30 mouse cellular contexts compared by ENCODE assay signal in the genomic region with DNA sequence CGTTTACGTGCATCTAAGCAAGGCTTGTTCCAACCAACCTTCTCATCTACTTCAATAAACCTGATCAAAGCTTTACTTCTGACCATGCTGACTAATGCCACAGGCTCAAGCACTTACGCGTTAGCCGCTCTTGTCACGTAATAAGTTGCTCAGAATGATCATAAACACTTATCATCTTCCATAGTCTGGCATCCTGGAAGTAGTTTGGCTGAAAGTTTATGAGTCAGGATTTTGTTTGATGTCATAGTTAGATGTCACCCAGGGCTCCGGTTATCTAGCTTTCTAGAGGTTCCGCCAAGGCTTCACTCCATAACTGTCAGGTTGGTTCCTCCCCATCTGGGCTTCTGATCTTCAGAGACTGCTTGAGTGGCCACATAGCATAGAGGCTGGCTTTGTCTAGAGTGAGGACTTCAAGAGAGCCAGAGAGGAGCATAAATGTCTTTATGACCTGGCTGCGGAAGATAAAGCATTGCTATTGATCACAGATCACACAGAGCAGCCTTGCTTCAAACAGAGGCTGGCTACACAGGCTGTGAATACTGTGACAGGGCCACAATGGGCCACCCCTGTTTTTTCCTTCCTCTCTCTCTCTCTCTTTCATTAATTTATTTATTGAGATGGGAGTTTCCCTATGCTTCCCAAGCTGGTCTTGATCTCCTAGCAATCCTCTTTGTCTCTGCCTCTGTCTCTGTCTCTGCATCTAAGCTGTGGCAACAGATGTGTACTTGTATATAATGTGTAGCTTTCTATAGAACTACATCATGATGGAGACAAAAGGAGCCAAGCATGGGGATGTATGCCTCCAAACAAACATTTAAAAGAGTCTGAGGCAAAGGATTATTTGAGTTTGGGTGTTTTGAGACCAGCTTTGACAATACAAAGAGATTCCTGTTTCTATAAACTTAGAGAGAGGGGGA. TPM values are rescaled to one million over a fixed set of nuclear protein-coding genes. Genes with fewer than 3 reads are reported as not detected.
DNase-seq lines count a peak whose midpoint lies in the region; ATAC-seq and TF ChIP-seq lines count a peak whose summit lies in the region.
"Had no signal": no experiment of that assay in that cellular context is flagged by ENCODE, and none has a peak within 500 bp of the region (broad histone marks: within the 10 kb centered on the region; RNA-seq: fewer than 3 reads in every experiment).

No protein-coding gene starts in this region.

- DNase-seq in embryo, embryonic 10 days (ENCODE audit: low spot score) = peak; percentile 12
- no peak for DNase-seq in embryo, embryonic 9.5 days (ENCODE audit: extremely low spot score)
- peak; percentile 83 for DNase-seq in midbrain, embryonic 11.5 days (ENCODE audit: low spot score, missing footprints)
- DNase-seq in midbrain, embryonic 10.5 days (ENCODE audit: low spot score) = no peak
- DNase-seq in layer of hippocampus, adult 9-11 months = no peak
- DNase-seq in B cell, adult 2 months = no peak
- DNase-seq: adrenal gland, postnatal 25 days; cerebellum, adult 2 months; cerebellum, postnatal 25 days; forebrain, postnatal 0 days; heart, adult 2 months; heart, postnatal 10 days; kidney, adult 9 months; kidney, postnatal 10 days; lung, postnatal 36 days; right cerebral cortex, postnatal 25 days; spleen, adult 18-20 months; thymus, postnatal 14 days had no signal

- WGBS in midbrain, embryonic 11.5 days = 84% methylated on average over 9 of the region's 9 CpGs
- WGBS in midbrain, embryonic 10.5 days = 89% methylated on average over 9 of the region's 9 CpGs
- 35% methylated on average over 9 of the region's 9 CpGs for WGBS in intestine, postnatal 0 days
- 58% methylated on average over 9 of the region's 9 CpGs for WGBS in neural tube, embryonic 15.5 days

- no peak overlapping the region for H3K4me3 ChIP-seq in midbrain, embryonic 11.5 days (ENCODE audit: low read depth, low read length)
- no peak overlapping the region for H3K4me3 ChIP-seq in midbrain, embryonic 10.5 days
- H3K4me3 ChIP-seq in intestine, postnatal 0 days (ENCODE audit: low read depth, low read length) = no peak overlapping the region
- no peak overlapping the region for H3K4me3 ChIP-seq in neural tube, embryonic 15.5 days (replicated peaks)
- H3K4me3 ChIP-seq: erythroblast, embryonic 14.5 days; heart, adult 2 months; heart, embryonic 13.5 days; left cerebral cortex, adult 2 months; limb, embryonic 12.5 days; liver, embryonic 15.5 days; lung, embryonic 15.5 days; megakaryocyte, embryonic 14.5 days had no signal

- H3K27ac ChIP-seq in midbrain, embryonic 11.5 days (ENCODE audit: low read depth, low read length) = no peak overlapping the region
- H3K27ac ChIP-seq in midbrain, embryonic 10.5 days (replicated peaks) = no peak overlapping the region
- H3K27ac ChIP-seq in intestine, postnatal 0 days (ENCODE audit: low read depth, low read length) = peak overlapping the region; percentile 35; the same call in 1 of the 2 replicates
- H3K27ac ChIP-seq in neural tube, embryonic 15.5 days (replicated peaks) = no peak overlapping the region
- H3K27ac ChIP-seq: heart, adult 2 months; heart, embryonic 13.5 days; left cerebral cortex, adult 2 months; limb, embryonic 12.5 days; liver, embryonic 15.5 days; lung, embryonic 15.5 days had no signal

- no peak overlapping the region for H3K9ac ChIP-seq in midbrain, embryonic 11.5 days (ENCODE audit: low read length)
- H3K9ac ChIP-seq in intestine, postnatal 0 days (ENCODE audit: low read depth, low read length) = no peak overlapping the region
- H3K9ac ChIP-seq in neural tube, embryonic 15.5 days (replicated peaks) = no peak overlapping the region
- H3K9ac ChIP-seq: forebrain, postnatal 0 days; heart, embryonic 13.5 days; limb, embryonic 12.5 days; liver, embryonic 15.5 days; lung, embryonic 15.5 days had no signal

- H3K4me1 ChIP-seq in midbrain, embryonic 11.5 days (ENCODE audit: control insufficient read depth, insufficient read depth, low read length) = no peaks in the 10 kb centered on the region; the same call in 1 of the 2 replicates
- peaks cover 9% of the 10 kb centered on the region for H3K4me1 ChIP-seq in midbrain, embryonic 10.5 days
- no peaks in the 10 kb centered on the region; the same call in 1 of the 2 replicates for H3K4me1 ChIP-seq in intestine, postnatal 0 days (replicated peaks; ENCODE audit: control insufficient read depth, insufficient read depth, low read length)
- no peaks in the 10 kb centered on the region for H3K4me1 ChIP-seq in neural tube, embryonic 15.5 days
- H3K4me1 ChIP-seq: heart, embryonic 13.5 days; limb, embryonic 12.5 days; liver, embryonic 15.5 days; lung, embryonic 15.5 days; megakaryocyte, embryonic 14.5 days had no signal

- H3K27me3 ChIP-seq in midbrain, embryonic 11.5 days (ENCODE audit: control insufficient read depth, insufficient read depth, low read length) = no peaks in the 10 kb centered on the region
- no peaks in the 10 kb centered on the region for H3K27me3 ChIP-seq in midbrain, embryonic 10.5 days (ENCODE audit: low read depth, poor library complexity, severe bottlenecking)
- no peaks in the 10 kb centered on the region for H3K27me3 ChIP-seq in intestine, postnatal 0 days (replicated peaks; ENCODE audit: control insufficient read depth, insufficient read depth, low read length)
- H3K27me3 ChIP-seq in neural tube, embryonic 15.5 days (replicated peaks) = no peaks in the 10 kb centered on the region
- H3K27me3 ChIP-seq: heart, embryonic 13.5 days; limb, embryonic 12.5 days; liver, embryonic 15.5 days; lung, embryonic 15.5 days; Patski had no signal

- H3K4me2 ChIP-seq in midbrain, embryonic 11.5 days = no peak overlapping the region
- H3K4me2 ChIP-seq in intestine, postnatal 0 days (replicated peaks; ENCODE audit: low read depth) = no peak overlapping the region
- H3K4me2 ChIP-seq in neural tube, embryonic 15.5 days = no peak overlapping the region
- H3K4me2 ChIP-seq: heart, embryonic 13.5 days; limb, embryonic 12.5 days; liver, embryonic 15.5 days; lung, embryonic 15.5 days had no signal

- no peaks in the 10 kb centered on the region for H3K9me3 ChIP-seq in midbrain, embryonic 11.5 days (ENCODE audit: control insufficient read depth, low read length)
- no peaks in the 10 kb centered on the region for H3K9me3 ChIP-seq in midbrain, embryonic 10.5 days (replicated peaks)
- H3K9me3 ChIP-seq in intestine, postnatal 0 days (ENCODE audit: control insufficient read depth) = no peaks in the 10 kb centered on the region
- no peaks in the 10 kb centered on the region for H3K9me3 ChIP-seq in neural tube, embryonic 15.5 days (replicated peaks)
- H3K9me3 ChIP-seq: heart, embryonic 13.5 days; limb, embryonic 12.5 days; liver, embryonic 15.5 days; lung, embryonic 15.5 days; megakaryocyte, embryonic 14.5 days had no signal

- H3K36me3 ChIP-seq in midbrain, embryonic 11.5 days (ENCODE audit: control insufficient read depth, insufficient read depth, low read length) = no peaks in the 10 kb centered on the region
- H3K36me3 ChIP-seq in midbrain, embryonic 10.5 days = no peaks in the 10 kb centered on the region
- H3K36me3 ChIP-seq in intestine, postnatal 0 days (ENCODE audit: control insufficient read depth, insufficient read depth) = no peaks in the 10 kb centered on the region
- H3K36me3 ChIP-seq in neural tube, embryonic 15.5 days = no peaks in the 10 kb centered on the region
- H3K36me3 ChIP-seq: heart, embryonic 13.5 days; limb, embryonic 12.5 days; liver, embryonic 15.5 days; lung, embryonic 15.5 days had no signal

- no peak for TF ChIP-seq CTCF in intestine, postnatal 0 days (IDR thresholded peaks at IDR 0.05; ENCODE audit: low read depth)

- ATAC-seq in midbrain, embryonic 11.5 days (ENCODE audit: low FRiP score) = peak; percentile 50; the same call in 1 of the 2 replicates
- peak; percentile 80 for ATAC-seq in intestine, postnatal 0 days
- ATAC-seq in neural tube, embryonic 15.5 days (ENCODE audit: low FRiP score) = peak; percentile 50; the same call in 1 of the 2 replicates
- ATAC-seq: forebrain, postnatal 0 days; inflammation-experienced regulatory T-cells, adult 6 months; midbrain, embryonic 16.5 days; Patski had no signal

RNA-seq across cellular contexts. Expression of a gene that starts 49.3 kb away (rescaled TPM):
- polyA plus RNA-seq in midbrain, embryonic 11.5 days (2014; fragmentation: Nextera tagmentation; extraction: Ambion mirVana) = 54.2 and 57.1 TPM in 2 replicates
- 40.3 and 47.6 TPM in 2 replicates for polyA plus RNA-seq in midbrain, embryonic 10.5 days (2016; fragmentation: Nextera tagmentation; extraction: Ambion mirVana)
- polyA plus RNA-seq in intestine, postnatal 0 days (2015; fragmentation: Nextera tagmentation; extraction: Ambion mirVana) = 31.2 and 34.3 TPM in 2 replicates
- 40.8 and 42.8 TPM in 2 replicates for polyA plus RNA-seq in neural tube, embryonic 15.5 days (2015; fragmentation: Nextera tagmentation; extraction: Ambion mirVana)

RNA-seq across cellular contexts. Expression of a gene that starts 53.4 kb away (rescaled TPM):
- 9.8 and 9.9 TPM in 2 replicates for polyA plus RNA-seq in midbrain, embryonic 11.5 days (2014; fragmentation: Nextera tagmentation; extraction: Ambion mirVana)
- polyA plus RNA-seq in midbrain, embryonic 10.5 days (2016; fragmentation: Nextera tagmentation; extraction: Ambion mirVana) = 8.8 and 9.0 TPM in 2 replicates
- polyA plus RNA-seq in intestine, postnatal 0 days (2015; fragmentation: Nextera tagmentation; extraction: Ambion mirVana) = 6.7 and 8.9 TPM in 2 replicates
- 33.1 and 36.8 TPM in 2 replicates for polyA plus RNA-seq in neural tube, embryonic 15.5 days (2015; fragmentation: Nextera tagmentation; extraction: Ambion mirVana)
- polyA plus RNA-seq: erythroblast, embryonic 14.5 days had no signal

RNA-seq across cellular contexts. Expression of a gene that starts 54.8 kb away (rescaled TPM):
- polyA plus RNA-seq in midbrain, embryonic 11.5 days (2014; fragmentation: Nextera tagmentation; extraction: Ambion mirVana) = 405 and 408 TPM in 2 replicates
- polyA plus RNA-seq in midbrain, embryonic 10.5 days (2016; fragmentation: Nextera tagmentation; extraction: Ambion mirVana) = 383 and 428 TPM in 2 replicates
- polyA plus RNA-seq in intestine, postnatal 0 days (2015; fragmentation: Nextera tagmentation; extraction: Ambion mirVana) = 105 and 106 TPM in 2 replicates
- polyA plus RNA-seq in neural tube, embryonic 15.5 days (2015; fragmentation: Nextera tagmentation; extraction: Ambion mirVana) = 98.3 and 150 TPM in 2 replicates

Comparison
In these comparisons a context has a peak if more than half of its experiments do, and no peak if none do; other contexts are left out.
1. DNase-seq: peak in embryo, embryonic 10 days (single experiment) and midbrain, embryonic 11.5 days (single experiment); none in embryo, embryonic 9.5 days (single experiment), midbrain, embryonic 10.5 days (single experiment), layer of hippocampus, adult 9-11 months (single experiment) and B cell, adult 2 months (0 of 2).
2. Peak in every context shown above with its lines, with median percentiles within 50 percentile points of each other: ATAC-seq.